Mouse (Mus musculus) hindbrain, embryonic 10.5 days (tissue): ENCODE results near the gene Eif4e. TPM values are rescaled to one million over a fixed set of nuclear protein-coding genes. Genes with fewer than 3 reads are reported as not detected.

Experiments
- DNase-seq: peaks from one replicate; pipeline ENCODE4 v3.0.0-alpha.2; 2017; ENCODE audit warnings: low spot score
- H3K27ac ChIP-seq: fragments of 300-500 bp; sonication (generic); 2 replicates; pipeline ENCODE4 v1.5.1; 2016; ENCODE audit warnings: mild to moderate bottlenecking, moderate library complexity
- H3K27me3 ChIP-seq: fragments of 300-500 bp; sonication (generic); 2 replicates; pipeline ENCODE4 v1.6.1; 2016; ENCODE audit warnings: mild to moderate bottlenecking; ENCODE audit not compliant: poor library complexity, insufficient read depth, severe bottlenecking
- H3K36me3 ChIP-seq: fragments of 300-500 bp; sonication (generic); 2 replicates; pipeline ENCODE4 v1.6.1; 2016; ENCODE audit warnings: mild to moderate bottlenecking, moderate library complexity
- H3K4me1 ChIP-seq: fragments of 300-500 bp; sonication (generic); replicated peaks from 2 replicates; pipeline ENCODE4 v1.6.1; 2016; ENCODE audit warnings: mild to moderate bottlenecking
- H3K4me3 ChIP-seq: fragments of 300-500 bp; sonication (generic); 2 replicates; pipeline ENCODE4 v1.5.1; 2016; ENCODE audit warnings: mild to moderate bottlenecking, moderate library complexity
- H3K9me3 ChIP-seq: fragments of 300-500 bp; sonication (generic); 2 replicates; pipeline ENCODE4 v1.6.1; 2016; ENCODE audit warnings: mild to moderate bottlenecking, moderate library complexity
- WGBS: fragments of 180-500 bp; shearing (Covaris S2); methylation state at CpG from one replicate; pipeline ENCODE4 v1.1.7; 2016; 5-methylcytosine and 5-hydroxymethylcytosine counted together
- microRNA counts: library from miRNA; unstranded; fragments of <30 nt; microRNA quantifications from one replicate; lab custom pipeline; 2017
- polyA plus RNA-seq: library from polyadenylated mRNA; unstranded; fragments of >200 nt; fragmentation: Nextera tagmentation; extraction: Ambion mirVana; gene quantifications from 2 replicates; pipeline ENCODE4 v1.2.1, GENCODE M21; 2016

Gene Eif4e
- polyA plus RNA-seq, 1 experiment from 2014 or later, result 370 TPM

DNA sequence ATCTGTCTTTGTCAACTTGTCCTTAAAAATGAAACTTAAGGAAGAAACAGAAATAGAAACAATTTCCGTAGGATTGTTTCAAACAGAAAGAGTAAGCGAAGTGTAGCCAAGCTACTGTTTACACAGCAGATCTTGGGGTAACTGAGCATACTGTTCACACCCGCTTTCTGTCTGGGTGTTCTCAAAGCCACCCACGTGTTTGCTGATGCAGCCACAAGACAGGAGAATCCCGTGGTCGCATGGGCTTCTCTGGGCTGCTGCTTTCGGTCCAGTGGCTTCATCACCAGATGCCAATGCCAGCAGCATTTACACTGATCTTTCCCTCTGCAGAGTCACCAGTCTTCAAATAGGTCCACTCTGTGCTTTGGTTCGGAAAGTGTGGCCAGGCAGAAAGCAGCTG lies 79.2 kb downstream of the Eif4e start:
- H3K4me3 ChIP-seq, result no peak overlapping the region
- DNase-seq, result no peak
- H3K36me3 ChIP-seq, result no peaks in the 10 kb centered on the region
- no peaks in the 10 kb centered on the region for H3K27me3 ChIP-seq
- H3K4me1 ChIP-seq, result peaks cover 14% of the 10 kb centered on the region; the same call in 1 of the 2 replicates
- WGBS, result 69% methylated on average over 8 of the region's 8 CpGs
- H3K27ac ChIP-seq, result no peak overlapping the region
- H3K9me3 ChIP-seq, result no peaks in the 10 kb centered on the region

DNA sequence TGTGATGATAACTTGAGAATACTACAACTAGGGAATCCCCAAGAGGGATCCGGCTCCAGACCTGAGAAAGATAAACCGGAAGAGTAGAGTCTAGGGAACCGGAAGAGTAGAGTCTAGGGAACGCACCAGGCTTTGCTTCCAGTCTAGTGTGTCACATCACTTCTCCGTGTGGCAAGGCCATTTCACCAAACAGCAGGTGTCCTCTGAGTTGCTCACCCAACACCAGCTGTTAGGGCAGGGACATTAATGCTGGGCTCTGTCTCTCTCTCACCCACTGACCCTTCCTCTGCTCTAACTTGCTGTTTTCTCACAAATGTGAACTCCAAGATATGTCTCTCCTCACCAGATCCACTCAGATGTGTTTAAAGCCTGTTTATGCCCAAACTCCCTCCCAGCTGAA lies 82.7 kb downstream of the Eif4e start:
- Histone ChIP-seq H3K4me3 (no peak overlapping the region), H3K27ac (no peak overlapping the region), H3K27me3 (no peaks in the 10 kb centered on the region), H3K9me3 (no peaks in the 10 kb centered on the region), H3K4me1 (peaks cover 15% of the 10 kb centered on the region; the same call in 1 of the 2 replicates), H3K36me3 (no peaks in the 10 kb centered on the region)
- 83% methylated on average over 5 of the region's 5 CpGs for WGBS
- no peak for DNase-seq

MicroRNA genes within 50 kb of the gene (microRNA counts, 519-probe panel; counts per million panel counts)
- microRNA mmu-miR-1956 (lab: Ali Mortazavi, UCI), result 1,255 counts per million, percentile 77 among the panel's probes with 10 or more counts

Other genes starting within 250 kb of the Eif4e start
- not detected in 2 replicates for gene Adh6a, start 212.9 kb upstream of the Eif4e start, polyA plus RNA-seq
- gene Adh6b, start 184.4 kb upstream of the Eif4e start, polyA plus RNA-seq, result 0.52 and 0.78 TPM in 2 replicates
- not detected in 2 replicates for gene Adh4, start 110.7 kb upstream of the Eif4e start, polyA plus RNA-seq
- gene Adh5, start 83.1 kb upstream of the Eif4e start, polyA plus RNA-seq, result 255 and 261 TPM in 2 replicates
- 51.3 and 53.8 TPM in 2 replicates for gene Metap1, start 36.7 kb upstream of the Eif4e start, polyA plus RNA-seq
- gene Tspan5, start 216.0 kb downstream of the Eif4e start, polyA plus RNA-seq, result 33.0 and 46.4 TPM in 2 replicates